In the genomic region with DNA sequence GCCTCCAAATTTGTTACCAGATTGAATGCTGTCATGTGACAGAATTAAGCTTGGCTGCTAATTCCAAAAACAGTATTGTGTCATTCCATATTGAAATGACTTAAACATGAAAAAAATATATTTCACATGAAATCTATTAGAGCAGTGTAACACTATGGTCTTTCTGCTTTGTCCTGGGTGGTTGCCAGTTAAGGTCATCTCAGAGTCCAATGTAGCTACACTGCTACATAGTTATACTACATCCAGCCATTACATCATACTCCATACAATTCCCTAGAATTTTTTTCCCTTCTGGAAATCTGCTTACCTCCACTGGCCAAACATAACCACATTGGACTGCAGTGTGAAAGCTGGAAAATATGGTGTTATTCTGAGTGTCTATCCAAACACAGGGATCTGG, we compare ENCODE assay signal across 16 mouse cellular contexts.
"Had no signal": no experiment of that assay in that cellular context is flagged by ENCODE, and none has a peak within 500 bp of the region (broad histone marks: within the 10 kb centered on the region; RNA-seq: fewer than 3 reads in every experiment).

No protein-coding gene starts in this region.

- H3K27me3 ChIP-seq: neural tube, embryonic 13.5 days; neural tube, embryonic 15.5 days; stomach, embryonic 15.5 days had no signal

- H3K9me3 ChIP-seq: neural tube, embryonic 13.5 days; neural tube, embryonic 15.5 days; stomach, embryonic 15.5 days had no signal

- DNase-seq: retina, postnatal 1 day; right cerebral cortex, adult 18-20 months; right cerebral cortex, postnatal 14 days; right cerebral cortex, postnatal 25 days; right cerebral cortex, postnatal 4 days; spleen, adult 18-20 months; thymus, adult 18-20 months; thymus, adult 2 months; thymus, postnatal 14 days; thymus, postnatal 25 days; thymus, postnatal 36 days; thymus, postnatal 4 days had no signal

- H3K9ac ChIP-seq: neural tube, embryonic 13.5 days; neural tube, embryonic 15.5 days; stomach, embryonic 15.5 days had no signal

- H3K36me3 ChIP-seq: neural tube, embryonic 13.5 days; neural tube, embryonic 15.5 days; stomach, embryonic 15.5 days had no signal

- H3K4me1 ChIP-seq: neural tube, embryonic 13.5 days; stomach, embryonic 15.5 days had no signal

- H3K4me3 ChIP-seq: neural tube, embryonic 13.5 days; neural tube, embryonic 15.5 days; stomach, embryonic 15.5 days had no signal

- H3K4me2 ChIP-seq: neural tube, embryonic 13.5 days; neural tube, embryonic 15.5 days; stomach, embryonic 15.5 days had no signal

- H3K27ac ChIP-seq: neural tube, embryonic 13.5 days; neural tube, embryonic 15.5 days; stomach, embryonic 15.5 days; stomach, postnatal 0 days had no signal
